Mouse (Mus musculus): ENCODE measurements at regions not wholly inside any gene's neighbourhood (a gene's known extent, or its start where the extent isn't known, plus 50 kb on each side); places are given as distances from the start of the nearest gene placed in this dataset.

DNA sequence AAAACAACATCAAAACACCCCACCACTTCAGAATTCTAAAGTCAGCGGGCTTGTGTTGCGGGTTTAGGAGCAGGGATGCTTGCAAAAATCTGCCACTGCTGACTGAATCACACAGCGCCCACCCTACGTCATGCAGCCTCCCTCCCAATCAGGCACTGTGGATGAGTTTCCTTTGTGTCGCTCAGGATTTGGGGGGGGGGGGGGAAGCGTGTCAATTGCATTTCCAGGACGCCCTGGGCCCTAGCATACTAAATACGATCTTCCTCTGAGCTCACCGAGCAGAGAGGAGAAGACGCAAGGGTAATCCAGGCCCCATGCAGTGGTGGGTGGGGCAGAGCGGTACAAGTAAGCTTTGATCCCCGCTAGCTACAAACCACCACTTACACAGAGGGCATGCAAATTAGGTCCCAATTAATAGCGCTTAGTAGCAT is 94.9 kb upstream of the Galnt15 start:
- no peak for TF ChIP-seq ZC3H11A (IDR thresholded peaks at IDR 0.05; ENCODE audit: borderline replicate concordance, low read depth, low read length)
- TF ChIP-seq MAFK (IDR thresholded peaks at IDR 0.05; ENCODE audit: insufficient read depth, low read depth, low read length) = no peak
- TF ChIP-seq HCFC1 (IDR thresholded peaks at IDR 0.05; ENCODE audit: borderline replicate concordance, insufficient read depth, low read length) = no peak
- TF ChIP-seq ZNF384 (IDR thresholded peaks at IDR 0.05; ENCODE audit: low read depth, low read length) = no peak
- TF ChIP-seq CHD2 (IDR thresholded peaks at IDR 0.05; ENCODE audit: low read depth, low read length) = no peak

Data from ES-E14 (cell line).